Mouse (Mus musculus) thymus, postnatal 36 days (tissue): ENCODE results near the gene Coro7.
"Not testable (repeated sequence)": the region's sequence is repeated elsewhere in the genome, so short reads cannot be mapped to it uniquely, and the experiment has no call there.

Experiments used
- DNase-seq, 2 experiments: peaks; one replicate each; pipeline ENCODE4 v3.0.0; 2022; ENCODE audit warnings: mixed read lengths in 2 of 2

Gene Coro7

DNA sequence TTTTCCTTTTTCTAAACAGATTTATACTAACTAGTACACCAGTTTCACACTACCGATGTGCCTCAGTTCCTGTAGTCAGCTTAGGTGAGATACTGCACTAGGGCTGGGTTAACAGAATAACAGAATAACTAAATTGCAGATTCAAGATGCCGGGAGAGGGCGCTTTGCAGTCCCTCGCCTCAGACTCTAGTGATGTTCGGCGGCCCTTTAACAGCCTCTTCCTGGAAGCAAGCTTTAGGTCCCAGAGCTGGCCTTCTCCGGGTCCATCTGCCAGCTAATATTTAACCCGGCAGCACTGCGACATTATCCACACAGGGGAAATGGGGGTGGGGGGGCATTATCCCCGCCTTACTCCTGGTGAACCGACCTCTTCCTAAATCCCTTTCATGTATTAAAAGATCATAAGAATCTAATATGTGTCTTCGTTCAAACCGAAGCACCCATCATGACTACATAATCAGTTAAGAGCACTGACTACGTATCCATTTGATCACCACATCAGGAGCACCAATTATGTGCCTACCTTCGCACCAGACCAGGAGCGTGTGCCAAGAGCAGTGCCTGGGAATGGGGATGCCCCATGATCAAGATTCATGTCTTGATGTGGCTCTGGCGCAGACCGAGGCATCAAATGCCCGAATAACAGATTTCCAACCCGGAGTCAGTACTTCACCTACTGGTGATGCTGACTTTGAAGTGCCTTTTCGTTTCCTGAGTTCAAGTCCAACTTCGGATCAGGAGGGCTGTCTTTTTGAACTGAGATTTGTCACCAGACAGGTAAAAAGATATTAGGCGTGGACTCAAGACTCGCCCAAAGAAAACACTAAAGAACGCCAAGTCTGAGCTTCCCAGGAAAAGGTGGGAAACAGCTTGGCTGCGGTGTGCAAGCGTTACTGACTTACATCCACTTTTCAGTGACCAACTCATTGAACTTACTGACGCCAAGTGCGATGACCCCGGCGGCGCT lies 86.4 kb downstream of the Coro7 start:
- peak; percentile 41 to 42 for DNase-seq

- DNase-seq, result no peak
Measured at GRCm38 (mm10) chr16:4590236-4590635, 89.3 kb downstream of the Coro7 start.

DNA sequence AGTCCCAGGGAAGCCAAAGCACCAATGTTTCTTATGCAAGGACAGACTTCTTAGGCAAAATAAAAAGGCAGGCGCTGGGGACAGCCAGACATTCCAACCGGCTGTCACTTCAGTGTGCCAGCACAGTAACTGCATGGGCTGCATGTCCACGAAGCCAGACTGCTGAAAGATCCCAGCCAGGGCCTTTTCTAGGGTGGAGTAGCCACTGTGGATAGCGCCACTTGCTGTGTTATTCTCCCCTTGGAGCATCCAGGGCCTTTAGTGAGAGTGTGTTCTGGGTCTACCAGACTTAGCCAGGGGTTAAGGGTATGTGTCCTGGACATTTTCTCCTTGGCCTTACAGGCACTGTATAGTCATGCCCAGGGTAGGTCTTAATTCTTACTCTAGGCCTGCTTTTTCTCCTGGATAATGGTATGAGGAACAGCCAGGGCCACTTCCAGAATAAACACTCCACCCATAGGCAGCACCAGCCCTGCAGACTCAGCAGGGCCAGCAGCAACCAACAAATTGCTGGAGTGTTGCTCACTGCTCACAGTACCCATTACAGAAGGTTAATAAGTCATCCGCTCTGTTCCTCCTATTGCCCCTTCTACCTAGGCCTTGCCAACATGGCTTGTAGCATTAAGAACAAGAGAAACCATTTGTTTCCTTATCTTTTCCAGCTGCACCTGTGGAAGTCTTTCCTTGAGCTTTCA lies 91.9 kb downstream of the Coro7 start:
- DNase-seq, result no peak

DNA sequence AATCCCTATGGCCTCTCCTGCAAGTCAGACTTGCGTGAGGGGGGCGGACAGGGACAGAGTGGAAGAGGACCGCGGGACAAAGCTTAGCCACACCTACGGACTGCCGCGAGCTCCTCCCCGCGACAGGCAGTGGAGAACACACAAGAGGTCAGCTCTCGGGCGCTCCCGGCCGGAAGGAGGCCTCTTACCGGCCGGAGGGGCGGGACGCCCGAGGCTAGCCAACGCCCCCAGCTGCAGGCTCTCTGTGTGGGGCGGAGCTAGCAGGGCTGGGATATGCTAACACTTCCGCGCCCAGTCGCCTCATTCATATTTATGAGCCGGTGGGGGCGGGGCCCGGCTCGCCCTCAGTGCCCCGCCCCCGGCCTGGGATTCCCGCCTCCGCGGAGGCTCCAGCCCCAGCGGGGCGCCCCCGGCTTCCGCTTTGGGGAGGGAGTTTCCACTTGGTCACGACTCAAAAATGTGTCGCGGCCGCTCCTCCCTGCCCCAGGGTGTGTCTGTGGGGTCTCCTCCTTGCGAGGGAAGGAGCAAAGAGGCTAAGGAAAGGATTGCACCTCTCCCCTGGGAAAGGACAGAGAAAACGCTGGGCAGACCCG lies 93.0 kb downstream of the Coro7 start:
- DNase-seq, result peak; percentile 95 to 96

- DNase-seq, result no peak
Measured at GRCm38 (mm10) chr16:4585642-4586530, 93.7 kb downstream of the Coro7 start.

GRCm38 (mm10) chr16:4584438-4584837 lies 95.1 kb downstream of the Coro7 start:
- no peak for DNase-seq

GRCm38 (mm10) chr16:4583807-4584206 lies 95.8 kb downstream of the Coro7 start:
- no peak for DNase-seq

- DNase-seq, result not testable (repeated sequence)
Measured at GRCm38 (mm10) chr16:4581179-4581578, 98.4 kb downstream of the Coro7 start.

GRCm38 (mm10) chr16:4578630-4579029 lies 100.9 kb downstream of the Coro7 start:
- DNase-seq, result no peak

GRCm38 (mm10) chr16:4576873-4577272 lies 102.7 kb downstream of the Coro7 start:
- DNase-seq, result peak in 1 of 2 experiments; percentile 42
